Mouse (Mus musculus): Measurements from ENCODE around the gene 1110051M20Rik. TPM values are rescaled to one million over a fixed set of nuclear protein-coding genes. Genes with fewer than 3 reads are reported as not detected.
A peak's percentile ranks its signal among the peaks of the same experiment; 100 is the strongest.

The 1110051M20Rik gene
- polyA plus RNA-seq, 2 experiments = 34.9 to 50.6 TPM

DNA sequence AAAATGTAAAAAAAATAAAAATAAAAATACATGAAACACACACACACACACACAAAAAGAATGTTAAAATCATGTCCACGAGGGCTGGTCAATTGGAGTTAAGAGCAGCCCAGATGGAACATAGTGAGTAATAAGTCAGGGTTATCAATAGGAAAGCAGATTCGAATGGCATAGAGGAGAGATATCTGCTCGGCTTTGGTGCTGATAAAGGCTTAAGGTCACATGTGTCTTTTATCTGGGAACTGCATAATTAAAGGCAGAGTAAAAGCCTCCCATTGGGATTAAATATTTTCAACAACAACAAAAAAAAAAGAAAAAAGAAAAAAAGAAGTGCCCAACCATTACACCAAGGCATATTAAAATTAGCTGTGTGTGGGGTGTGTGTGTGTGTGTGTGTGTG lies 55.8 kb downstream of the 1110051M20Rik start:
- TF ChIP-seq POLR2A (IDR thresholded peaks at IDR 0.05; ENCODE audit: borderline replicate concordance, extremely low read depth, insufficient read depth, insufficient read length) = no peak
- no peaks in the 10 kb centered on the region for H3K36me3 ChIP-seq (ENCODE audit: control insufficient read depth, insufficient read depth, low read length)
- peaks cover 9% of the 10 kb centered on the region for H3K4me1 ChIP-seq (ENCODE audit: control insufficient read depth, insufficient read depth, low read length)
- WGBS = 63% methylated on average over 3 of the region's 3 CpGs
- ATAC-seq (ENCODE audit: low FRiP score, low read depth) (no peak), DNase-seq (ENCODE audit: low spot score) (no peak)
- H3K9ac ChIP-seq (ENCODE audit: low read depth, low read length, severe bottlenecking) = no peak overlapping the region
- no peak overlapping the region for H3K4me2 ChIP-seq (replicated peaks; ENCODE audit: low read depth, low read length, severe bottlenecking)
- no peaks in the 10 kb centered on the region for H3K9me3 ChIP-seq (ENCODE audit: control insufficient read depth, low read length)
- H3K27ac ChIP-seq (replicated peaks; ENCODE audit: low read depth, low read length) = no peak overlapping the region
- H3K27me3 ChIP-seq (ENCODE audit: control insufficient read depth, insufficient read depth, low read length) = no peaks in the 10 kb centered on the region
- no peak overlapping the region for H3K4me3 ChIP-seq (replicated peaks; ENCODE audit: low read length)

DNA sequence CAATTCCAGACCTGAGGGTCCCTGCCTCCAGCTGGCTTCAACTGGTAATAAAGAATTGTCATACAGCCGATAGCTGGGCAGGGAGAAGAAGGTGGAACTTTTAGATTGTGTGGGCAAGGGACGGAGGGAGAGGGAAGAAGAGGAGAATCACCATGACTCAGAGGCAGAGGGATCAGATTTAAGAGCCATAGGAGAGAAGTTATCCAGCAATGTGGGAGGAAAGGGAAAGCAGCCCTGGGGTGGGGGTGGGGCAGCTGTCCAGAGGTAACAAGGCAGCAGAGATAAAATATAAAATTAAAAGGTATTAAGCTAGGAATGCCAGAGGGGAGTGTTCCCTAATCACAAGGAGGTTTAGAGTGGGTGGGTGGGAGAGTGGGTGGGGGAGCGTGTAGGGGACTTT lies 56.2 kb downstream of the 1110051M20Rik start:
- Histone ChIP-seq H3K27me3 (ENCODE audit: control insufficient read depth, insufficient read depth, low read length) (no peaks in the 10 kb centered on the region), H3K9ac (ENCODE audit: low read depth, low read length, severe bottlenecking) (no peak overlapping the region), H3K27ac (replicated peaks; ENCODE audit: low read depth, low read length) (no peak overlapping the region), H3K9me3 (ENCODE audit: control insufficient read depth, low read length) (no peaks in the 10 kb centered on the region), H3K4me1 (ENCODE audit: control insufficient read depth, insufficient read depth, low read length) (peaks cover 9% of the 10 kb centered on the region), H3K36me3 (ENCODE audit: control insufficient read depth, insufficient read depth, low read length) (no peaks in the 10 kb centered on the region), H3K4me2 (replicated peaks; ENCODE audit: low read depth, low read length, severe bottlenecking) (no peak overlapping the region), H3K4me3 (replicated peaks; ENCODE audit: low read length) (no peak overlapping the region)
- WGBS = 46% methylated on average over 3 of the region's 3 CpGs
- ATAC-seq (ENCODE audit: low FRiP score, low read depth) (no peak), DNase-seq (ENCODE audit: low spot score) (no peak)
- TF ChIP-seq POLR2A (IDR thresholded peaks at IDR 0.05; ENCODE audit: borderline replicate concordance, extremely low read depth, insufficient read depth, insufficient read length) = no peak

DNA sequence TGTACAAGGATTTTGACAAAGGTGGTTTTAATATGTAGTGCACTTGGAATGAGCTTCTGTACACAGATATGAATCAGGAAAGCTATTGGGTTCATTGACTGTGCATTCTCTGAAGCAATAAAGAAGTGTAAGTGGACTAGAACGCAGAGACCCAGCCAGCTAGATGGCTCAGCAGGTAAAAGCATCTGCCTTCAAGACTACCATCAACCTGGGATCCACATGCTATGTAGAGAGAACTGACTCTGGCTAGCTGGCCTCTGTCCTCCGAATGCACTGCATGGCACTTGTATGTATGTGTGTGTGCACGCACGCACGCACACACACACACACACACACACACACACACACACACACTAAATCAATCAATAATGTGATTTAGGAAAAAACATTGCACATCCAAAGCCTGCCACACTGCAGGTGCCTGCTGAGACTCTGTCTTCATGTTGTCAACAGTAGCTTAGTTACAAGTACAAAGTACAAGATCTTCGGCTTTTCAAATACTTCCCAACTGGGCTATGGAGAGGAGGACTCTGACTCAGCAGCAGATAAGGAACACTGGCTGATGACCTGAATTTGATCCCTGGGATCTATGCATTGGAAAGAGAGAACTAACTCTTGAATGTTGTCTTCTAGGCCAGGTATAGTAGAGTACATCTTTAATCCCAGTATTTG lies 57.1 kb downstream of the 1110051M20Rik start:
- no peak overlapping the region for H3K4me3 ChIP-seq (replicated peaks; ENCODE audit: low read length)
- no peaks in the 10 kb centered on the region for H3K27me3 ChIP-seq (ENCODE audit: control insufficient read depth, insufficient read depth, low read length)
- DNase-seq (ENCODE audit: low spot score) = no peak
- peaks cover 9% of the 10 kb centered on the region for H3K4me1 ChIP-seq (ENCODE audit: control insufficient read depth, insufficient read depth, low read length)
- no peaks in the 10 kb centered on the region for H3K36me3 ChIP-seq (ENCODE audit: control insufficient read depth, insufficient read depth, low read length)
- H3K9ac ChIP-seq (ENCODE audit: low read depth, low read length, severe bottlenecking) = no peak overlapping the region
- ATAC-seq (ENCODE audit: low FRiP score, low read depth) = no peak
- no peaks in the 10 kb centered on the region for H3K9me3 ChIP-seq (ENCODE audit: control insufficient read depth, low read length)
- H3K4me2 ChIP-seq (replicated peaks; ENCODE audit: low read depth, low read length, severe bottlenecking) = no peak overlapping the region
- WGBS = 87% methylated on average over 6 of the region's 6 CpGs
- H3K27ac ChIP-seq (replicated peaks; ENCODE audit: low read depth, low read length) = no peak overlapping the region
- TF ChIP-seq POLR2A (IDR thresholded peaks at IDR 0.05; ENCODE audit: borderline replicate concordance, extremely low read depth, insufficient read depth, insufficient read length) = no peak

DNA sequence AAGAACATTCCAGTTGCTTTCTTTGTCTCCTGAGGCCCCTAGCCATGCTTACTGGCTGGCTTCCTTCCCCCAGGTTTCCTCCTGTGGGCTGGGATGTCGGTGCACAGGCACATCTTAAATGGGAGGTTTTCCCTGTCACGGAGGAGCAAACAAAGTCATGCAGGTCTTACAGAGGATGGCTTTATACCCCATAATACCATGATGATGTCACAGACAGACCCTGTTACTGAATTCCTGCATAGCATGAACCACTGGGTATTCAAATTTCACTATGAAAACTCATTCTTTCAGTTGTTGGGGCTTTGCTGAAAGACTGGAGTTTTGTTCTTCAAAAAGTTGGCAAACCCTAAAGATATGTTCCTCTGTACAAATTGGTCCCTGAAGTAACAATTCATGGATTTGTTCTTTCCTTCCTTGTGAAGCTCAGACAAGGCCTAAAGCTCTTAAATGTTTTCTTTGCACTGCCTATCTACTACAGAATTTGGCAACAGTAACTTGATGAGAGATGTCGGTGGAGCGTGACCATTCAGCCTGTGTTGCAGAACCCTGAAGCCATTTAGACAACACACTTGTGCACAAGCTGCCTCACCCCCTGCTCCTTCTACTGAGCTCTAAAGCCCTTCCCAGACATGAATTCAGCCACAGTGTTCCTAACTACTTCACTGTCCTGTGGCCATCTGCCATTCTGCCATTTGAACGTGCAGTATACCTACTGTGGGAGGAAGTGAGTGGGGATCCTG lies 57.8 kb downstream of the 1110051M20Rik start:
- no peak overlapping the region for H3K4me2 ChIP-seq (replicated peaks; ENCODE audit: low read depth, low read length, severe bottlenecking)
- TF ChIP-seq POLR2A (IDR thresholded peaks at IDR 0.05; ENCODE audit: borderline replicate concordance, extremely low read depth, insufficient read depth, insufficient read length) = no peak
- no peak overlapping the region for H3K9ac ChIP-seq (ENCODE audit: low read depth, low read length, severe bottlenecking)
- ATAC-seq (ENCODE audit: low FRiP score, low read depth) = peak; percentile 23; the same call in 1 of the 2 replicates
- peaks cover 9% of the 10 kb centered on the region for H3K4me1 ChIP-seq (ENCODE audit: control insufficient read depth, insufficient read depth, low read length)
- WGBS = 58% methylated on average over 5 of the region's 5 CpGs
- no peaks in the 10 kb centered on the region for H3K9me3 ChIP-seq (ENCODE audit: control insufficient read depth, low read length)
- peak; percentile 26 for DNase-seq (ENCODE audit: low spot score)
- no peaks in the 10 kb centered on the region for H3K36me3 ChIP-seq (ENCODE audit: control insufficient read depth, insufficient read depth, low read length)
- H3K4me3 ChIP-seq (replicated peaks; ENCODE audit: low read length) = no peak overlapping the region
- no peaks in the 10 kb centered on the region for H3K27me3 ChIP-seq (ENCODE audit: control insufficient read depth, insufficient read depth, low read length)
- no peak overlapping the region for H3K27ac ChIP-seq (replicated peaks; ENCODE audit: low read depth, low read length)

DNA sequence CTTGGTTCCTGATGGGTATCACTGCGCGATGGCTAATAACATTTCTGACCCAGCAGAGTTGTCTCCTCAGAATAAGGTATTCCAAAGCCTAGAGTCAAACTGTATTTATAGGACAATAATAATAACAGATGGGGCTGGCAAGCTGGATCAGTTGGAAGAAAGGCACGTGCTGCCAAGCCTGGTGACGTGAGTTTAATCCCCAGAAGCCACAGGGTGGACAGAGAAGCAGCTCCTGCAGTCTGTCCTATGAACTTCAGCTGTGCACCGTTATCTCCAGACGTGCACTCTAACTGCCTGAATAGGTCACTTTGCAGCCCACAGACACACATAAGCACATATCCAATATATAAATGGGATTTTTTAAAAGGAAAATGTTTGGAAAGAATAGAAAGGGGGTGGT lies 61.2 kb downstream of the 1110051M20Rik start:
- Histone ChIP-seq H3K4me3 (replicated peaks; ENCODE audit: low read length) (no peak overlapping the region), H3K36me3 (ENCODE audit: control insufficient read depth, insufficient read depth, low read length) (no peaks in the 10 kb centered on the region), H3K27ac (replicated peaks; ENCODE audit: low read depth, low read length) (no peak overlapping the region), H3K27me3 (ENCODE audit: control insufficient read depth, insufficient read depth, low read length) (no peaks in the 10 kb centered on the region), H3K9ac (ENCODE audit: low read depth, low read length, severe bottlenecking) (no peak overlapping the region), H3K4me1 (ENCODE audit: control insufficient read depth, insufficient read depth, low read length) (peaks cover 9% of the 10 kb centered on the region), H3K4me2 (replicated peaks; ENCODE audit: low read depth, low read length, severe bottlenecking) (no peak overlapping the region), H3K9me3 (ENCODE audit: control insufficient read depth, low read length) (no peaks in the 10 kb centered on the region)
- TF ChIP-seq POLR2A (IDR thresholded peaks at IDR 0.05; ENCODE audit: borderline replicate concordance, extremely low read depth, insufficient read depth, insufficient read length) = no peak
- ATAC-seq (ENCODE audit: low FRiP score, low read depth) = no peak
- 78% methylated on average over 6 of the region's 6 CpGs for WGBS
- DNase-seq (ENCODE audit: low spot score) = no peak
